Mouse (Mus musculus) cerebellum, postnatal 36 days (tissue): ENCODE measurements around the gene Srxn1.

ENCODE experiments used
- DNase-seq, 2 experiments: peaks; one replicate each; pipeline ENCODE4 v3.0.0; 2021 to 2022; ENCODE audit warnings: mixed read lengths in 2 of 2

The Srxn1 gene

GRCm38 (mm10) chr2:152090486-152090885, 14.8 kb upstream of the Srxn1 start:
- no peak for DNase-seq

GRCm38 (mm10) chr2:152091342-152092056, 13.8 kb upstream of the Srxn1 start:
- no peak for DNase-seq

- no peak for DNase-seq
Measured at GRCm38 (mm10) chr2:152092927-152093326, 12.4 kb upstream of the Srxn1 start.

- DNase-seq, result peak in 1 of 2 experiments; percentile 36
Measured at GRCm38 (mm10) chr2:152093356-152093792, 11.9 kb upstream of the Srxn1 start.

- DNase-seq, result no peak
Measured at GRCm38 (mm10) chr2:152094856-152095545, 10.3 kb upstream of the Srxn1 start.

GRCm38 (mm10) chr2:152096922-152097321, 8.4 kb upstream of the Srxn1 start:
- DNase-seq, result no peak

GRCm38 (mm10) chr2:152097916-152098315, 7.4 kb upstream of the Srxn1 start:
- DNase-seq, result no peak

- DNase-seq, result no peak
Measured at GRCm38 (mm10) chr2:152099538-152099937, 5.8 kb upstream of the Srxn1 start.

- no peak for DNase-seq
Measured at GRCm38 (mm10) chr2:152101761-152102160, 3.6 kb upstream of the Srxn1 start.

GRCm38 (mm10) chr2:152102369-152102768, 2.9 kb upstream of the Srxn1 start:
- DNase-seq, result no peak

- no peak for DNase-seq
Measured at GRCm38 (mm10) chr2:152104711-152105317, 502 bp upstream of the Srxn1 start.

GRCm38 (mm10) chr2:152106225-152106595, 894 bp downstream of the Srxn1 start:
- DNase-seq, result no peak

GRCm38 (mm10) chr2:152106597-152106996, 1.3 kb downstream of the Srxn1 start:
- DNase-seq, result no peak

- no peak for DNase-seq
Measured at GRCm38 (mm10) chr2:152108702-152109101, 3.4 kb downstream of the Srxn1 start.

- DNase-seq, result no peak
Measured at GRCm38 (mm10) chr2:152109386-152109785, 4.1 kb downstream of the Srxn1 start.

- no peak for DNase-seq
Measured at GRCm38 (mm10) chr2:152111311-152111710, 6.0 kb downstream of the Srxn1 start.

- DNase-seq, result peak; percentile 91 to 94
Measured at GRCm38 (mm10) chr2:152111920-152112319, 6.6 kb downstream of the Srxn1 start.

GRCm38 (mm10) chr2:152112490-152112889, 7.2 kb downstream of the Srxn1 start:
- DNase-seq, result no peak

- DNase-seq, result no peak
Measured at GRCm38 (mm10) chr2:152112970-152113369, 7.7 kb downstream of the Srxn1 start.

GRCm38 (mm10) chr2:152114057-152114975, 9.0 kb downstream of the Srxn1 start:
- DNase-seq, result no peak

GRCm38 (mm10) chr2:152117694-152118093, 12.4 kb downstream of the Srxn1 start:
- no peak for DNase-seq

GRCm38 (mm10) chr2:152119228-152119865, 14.0 kb downstream of the Srxn1 start:
- DNase-seq, result no peak
